Mouse (Mus musculus) lung, embryonic 14.5 days (tissue): ENCODE results near the gene Tmem145. TPM values are rescaled to one million over a fixed set of nuclear protein-coding genes. Genes with fewer than 3 reads are reported as not detected.
A peak's percentile ranks its signal among the peaks of the same experiment; 100 is the strongest.

Experiments used
- ATAC-seq: fragments of 200-750 bp; cut with Nextera tagmentation; 2 replicates; pipeline ENCODE4 v1.8.0; 2017; ENCODE audit warnings: mild to moderate bottlenecking, moderate TSS enrichment, moderate library complexity; ENCODE audit not compliant: insufficient read depth
- DNase-seq: peaks from one replicate; pipeline ENCODE4 v3.0.0-alpha.2; 2015
- H3K27ac ChIP-seq: fragments of 300-500 bp; sonication (generic); 2 replicates; pipeline ENCODE4 v1.5.1; 2014; ENCODE audit warnings: low read depth, mild to moderate bottlenecking, moderate library complexity
- H3K27me3 ChIP-seq: fragments of 300-500 bp; sonication (generic); 2 replicates; pipeline ENCODE4 v1.6.1; 2014; ENCODE audit warnings: low read length, control low read depth; ENCODE audit not compliant: insufficient read depth
- H3K36me3 ChIP-seq: fragments of 300-500 bp; sonication (generic); 2 replicates; pipeline ENCODE4 v1.6.1; 2014; ENCODE audit warnings: control low read depth; ENCODE audit not compliant: insufficient read depth
- H3K4me1 ChIP-seq: fragments of 300-500 bp; sonication (generic); 2 replicates; pipeline ENCODE4 v1.6.1; 2014; ENCODE audit warnings: antibody characterized with exemption, control low read depth; ENCODE audit not compliant: insufficient read depth
- H3K4me2 ChIP-seq: fragments of 300-500 bp; sonication (generic); 2 replicates; pipeline ENCODE4 v1.6.1; 2014; ENCODE audit warnings: mild to moderate bottlenecking
- H3K4me3 ChIP-seq: fragments of 300-500 bp; sonication (generic); 2 replicates; pipeline ENCODE4 v1.5.1; 2014; ENCODE audit warnings: low read depth, low read length
- H3K9ac ChIP-seq: fragments of 300-500 bp; sonication (generic); 2 replicates; pipeline ENCODE4 v1.6.1; 2014
- H3K9me3 ChIP-seq: fragments of 300-500 bp; sonication (generic); 2 replicates; pipeline ENCODE4 v1.6.1; 2016; ENCODE audit warnings: low read depth, low read length, control low read depth
- CTCF ChIP-seq: IDR thresholded peaks from 2 replicates; pipeline ENCODE4 v1.5.1; 2016; ENCODE audit warnings: antibody characterized with exemption, low read depth
- WGBS: fragments of 180-500 bp; shearing (Covaris S2); extraction: QIAGEN DNeasy Blood & Tissue Kit; methylation state at CpG from one replicate; pipeline ENCODE4 v1.1.7; 2014; 5-methylcytosine and 5-hydroxymethylcytosine counted together
- polyA plus RNA-seq: library from polyadenylated mRNA; unstranded; fragments of >200 nt; fragmentation: Nextera tagmentation; extraction: Ambion mirVana; gene quantifications from 2 replicates; pipeline ENCODE4 v1.2.1, GENCODE M21; 2014

Gene Tmem145
- polyA plus RNA-seq, 1 experiment from 2014 or later = 0.25 TPM

GRCm38 (mm10) chr7:25305481-25305880, 425 bp upstream of the Tmem145 start:
- H3K4me2 ChIP-seq = peak overlapping the region; percentile 95
- H3K9me3 ChIP-seq = no peaks in the 10 kb centered on the region
- no peak for DNase-seq
- peaks cover 3% of the 10 kb centered on the region; the same call in 1 of the 2 replicates for H3K4me1 ChIP-seq
- no peak overlapping the region for H3K27ac ChIP-seq
- TF ChIP-seq CTCF = no peak
- 0% methylated on average over 2 of the region's 2 CpGs for WGBS
- peaks cover 22% of the 10 kb centered on the region; the same call in 1 of the 2 replicates for H3K27me3 ChIP-seq
- no peaks in the 10 kb centered on the region for H3K36me3 ChIP-seq
- H3K9ac ChIP-seq = no peak overlapping the region
- H3K4me3 ChIP-seq = peak overlapping the region; percentile 49
- no peak for ATAC-seq

- peaks cover 3% of the 10 kb centered on the region; the same call in 1 of the 2 replicates for H3K4me1 ChIP-seq
- H3K9me3 ChIP-seq = no peaks in the 10 kb centered on the region
- no peaks in the 10 kb centered on the region for H3K36me3 ChIP-seq
- no peak overlapping the region for H3K4me3 ChIP-seq
- 40% methylated on average over 2 of the region's 2 CpGs for WGBS
- ATAC-seq (no peak), DNase-seq (no peak)
- no peak for TF ChIP-seq CTCF
- H3K9ac ChIP-seq = no peak overlapping the region
- H3K4me2 ChIP-seq = no peak overlapping the region
- peaks cover 23% of the 10 kb centered on the region; the same call in 1 of the 2 replicates for H3K27me3 ChIP-seq
- H3K27ac ChIP-seq = no peak overlapping the region
Measured at GRCm38 (mm10) chr7:25306614-25306996, 699 bp downstream of the Tmem145 start.

- TF ChIP-seq CTCF = no peak
- no peak overlapping the region for H3K27ac ChIP-seq
- DNase-seq = no peak
Measured at GRCm38 (mm10) chr7:25308702-25309318, 2.9 kb downstream of the Tmem145 start.

GRCm38 (mm10) chr7:25309425-25309824, 3.5 kb downstream of the Tmem145 start:
- ATAC-seq (no peak), DNase-seq (no peak)
- no peak overlapping the region for H3K4me3 ChIP-seq
- peaks cover 50% of the 10 kb centered on the region for H3K27me3 ChIP-seq
- H3K27ac ChIP-seq = no peak overlapping the region
- no peaks in the 10 kb centered on the region for H3K9me3 ChIP-seq
- H3K9ac ChIP-seq = no peak overlapping the region
- H3K36me3 ChIP-seq = no peaks in the 10 kb centered on the region
- no peak for TF ChIP-seq CTCF
- WGBS = 85% methylated on average over 9 of the region's 9 CpGs
- no peak overlapping the region for H3K4me2 ChIP-seq
- peaks cover 3% of the 10 kb centered on the region; the same call in 1 of the 2 replicates for H3K4me1 ChIP-seq

More at GRCm38 (mm10) chr7:25308702-25309318, 2.9 kb downstream of the Tmem145 start:
- 52% methylated on average over 17 of the region's 17 CpGs for WGBS
- no peaks in the 10 kb centered on the region for H3K36me3 ChIP-seq
- peaks cover 44% of the 10 kb centered on the region for H3K27me3 ChIP-seq
- no peaks in the 10 kb centered on the region for H3K9me3 ChIP-seq
- H3K4me2 ChIP-seq = no peak overlapping the region
- ATAC-seq = no peak
- no peak overlapping the region for H3K9ac ChIP-seq
- peaks cover 3% of the 10 kb centered on the region; the same call in 1 of the 2 replicates for H3K4me1 ChIP-seq
- H3K4me3 ChIP-seq = no peak overlapping the region

GRCm38 (mm10) chr7:25311193-25311592, 5.3 kb downstream of the Tmem145 start:
- TF ChIP-seq CTCF = no peak
- peaks cover 61% of the 10 kb centered on the region for H3K27me3 ChIP-seq
- no peak overlapping the region for H3K9ac ChIP-seq
- H3K4me2 ChIP-seq = no peak overlapping the region
- DNase-seq (no peak), ATAC-seq (no peak)
- no peak overlapping the region for H3K27ac ChIP-seq
- WGBS = 67% methylated on average over 11 of the region's 11 CpGs
- peaks cover 5% of the 10 kb centered on the region; the same call in 1 of the 2 replicates for H3K4me1 ChIP-seq
- H3K4me3 ChIP-seq = no peak overlapping the region
- no peaks in the 10 kb centered on the region for H3K9me3 ChIP-seq
- no peaks in the 10 kb centered on the region for H3K36me3 ChIP-seq

- Histone ChIP-seq H3K9me3 (no peaks in the 10 kb centered on the region), H3K4me3 (no peak overlapping the region), H3K9ac (no peak overlapping the region), H3K27me3 (peaks cover 50% of the 10 kb centered on the region), H3K27ac (no peak overlapping the region), H3K36me3 (no peaks in the 10 kb centered on the region), H3K4me2 (no peak overlapping the region), H3K4me1 (peaks cover 10% of the 10 kb centered on the region; the same call in 1 of the 2 replicates)
- no peak for DNase-seq
- WGBS = 35% methylated on average over 7 of the region's 7 CpGs
- no peak for ATAC-seq
- TF ChIP-seq CTCF = no peak
Measured at GRCm38 (mm10) chr7:25313325-25313724, 7.4 kb downstream of the Tmem145 start.

GRCm38 (mm10) chr7:25314606-25315305, 8.8 kb downstream of the Tmem145 start:
- WGBS = 1% methylated on average over 46 of the region's 51 CpGs
- Histone ChIP-seq H3K27ac (no peak overlapping the region), H3K4me3 (peak overlapping the region; percentile 43), H3K27me3 (peaks cover 44% of the 10 kb centered on the region), H3K9ac (peak overlapping the region; percentile 34; the same call in 1 of the 2 replicates), H3K4me2 (peak overlapping the region; percentile 99), H3K36me3 (no peaks in the 10 kb centered on the region), H3K9me3 (no peaks in the 10 kb centered on the region), H3K4me1 (peaks cover 10% of the 10 kb centered on the region; the same call in 1 of the 2 replicates)
- no peak for ATAC-seq
- no peak for TF ChIP-seq CTCF
- DNase-seq = no peak
